Mouse (Mus musculus): ENCODE measurements around the gene Rpusd1. TPM values are rescaled to one million over a fixed set of nuclear protein-coding genes. Genes with fewer than 3 reads are reported as not detected.

The Rpusd1 gene
- polyA plus RNA-seq, 1 experiment from 2014 or later: 26.0 TPM

- Histone ChIP-seq H3K4me1 (peaks cover under 1% of the 10 kb centered on the region; the same call in 1 of the 2 replicates), H3K27me3 (no peaks in the 10 kb centered on the region), H3K36me3 (no peaks in the 10 kb centered on the region), H3K4me3 (replicated peaks) (no peak overlapping the region), H3K9me3 (replicated peaks) (no peaks in the 10 kb centered on the region), H3K9ac (no peak overlapping the region), H3K27ac (replicated peaks) (no peak overlapping the region), H3K4me2 (replicated peaks) (no peak overlapping the region)
- 75% methylated on average over 9 of the region's 9 CpGs for WGBS
- ATAC-seq (ENCODE audit: insufficient number of reproducible peaks, low FRiP score, low TSS enrichment, low read depth): no peak
These were observed 29.1 kb downstream of the Rpusd1 start for GRCm38 (mm10) chr17:25756378-25757242.

DNA sequence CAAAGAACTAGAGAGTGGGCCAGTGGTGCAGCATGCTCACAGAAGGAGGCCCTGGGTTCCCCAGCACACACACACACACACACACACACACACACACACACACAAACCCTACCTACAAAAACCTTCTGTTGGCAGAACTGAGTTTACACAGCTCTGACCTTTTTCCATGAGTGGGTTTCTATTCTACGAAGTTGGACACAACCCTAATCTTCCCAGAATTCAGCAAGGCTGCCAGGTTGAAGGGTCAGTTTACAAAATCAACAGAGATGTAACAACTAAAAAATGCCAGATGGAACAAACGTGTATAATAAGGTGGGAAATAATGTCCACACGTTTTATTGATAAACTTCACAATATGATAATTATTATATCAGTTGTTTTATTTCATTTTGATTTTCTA, 30.2 kb downstream of the Rpusd1 start:
- Histone ChIP-seq H3K9ac (no peak overlapping the region), H3K9me3 (replicated peaks) (no peaks in the 10 kb centered on the region), H3K4me1 (no peaks in the 10 kb centered on the region), H3K4me2 (replicated peaks) (no peak overlapping the region), H3K4me3 (replicated peaks) (no peak overlapping the region), H3K27me3 (no peaks in the 10 kb centered on the region), H3K27ac (replicated peaks) (no peak overlapping the region), H3K36me3 (no peaks in the 10 kb centered on the region)
- WGBS: 56% methylated on average over 3 of the region's 3 CpGs
- ATAC-seq (ENCODE audit: insufficient number of reproducible peaks, low FRiP score, low TSS enrichment, low read depth): no peak

- Histone ChIP-seq H3K4me1 (no peaks in the 10 kb centered on the region), H3K9ac (no peak overlapping the region), H3K27ac (replicated peaks) (no peak overlapping the region), H3K9me3 (replicated peaks) (no peaks in the 10 kb centered on the region), H3K4me3 (replicated peaks) (no peak overlapping the region), H3K27me3 (no peaks in the 10 kb centered on the region), H3K36me3 (no peaks in the 10 kb centered on the region), H3K4me2 (replicated peaks) (no peak overlapping the region)
- WGBS: 69% methylated on average over 8 of the region's 8 CpGs
- ATAC-seq (ENCODE audit: insufficient number of reproducible peaks, low FRiP score, low TSS enrichment, low read depth): no peak
These were observed 32.7 kb downstream of the Rpusd1 start for GRCm38 (mm10) chr17:25760148-25760547.

- Histone ChIP-seq H3K27ac (replicated peaks) (no peak overlapping the region), H3K36me3 (no peaks in the 10 kb centered on the region), H3K4me3 (replicated peaks) (no peak overlapping the region), H3K4me2 (replicated peaks) (no peak overlapping the region), H3K9ac (no peak overlapping the region), H3K27me3 (no peaks in the 10 kb centered on the region), H3K9me3 (replicated peaks) (no peaks in the 10 kb centered on the region), H3K4me1 (no peaks in the 10 kb centered on the region)
- WGBS: 33% methylated on average over 4 of the region's 4 CpGs
- no peak for ATAC-seq (ENCODE audit: insufficient number of reproducible peaks, low FRiP score, low TSS enrichment, low read depth)
These were observed 34.1 kb downstream of the Rpusd1 start for GRCm38 (mm10) chr17:25761561-25761970.

- Histone ChIP-seq H3K4me1 (no peaks in the 10 kb centered on the region), H3K4me3 (replicated peaks) (no peak overlapping the region), H3K27ac (replicated peaks) (no peak overlapping the region), H3K27me3 (peaks cover 4% of the 10 kb centered on the region; the same call in 1 of the 2 replicates), H3K9ac (no peak overlapping the region), H3K36me3 (no peaks in the 10 kb centered on the region), H3K4me2 (replicated peaks) (no peak overlapping the region), H3K9me3 (replicated peaks) (no peaks in the 10 kb centered on the region)
- WGBS: 40% methylated on average over 3 of the region's 3 CpGs
- no peak for ATAC-seq (ENCODE audit: insufficient number of reproducible peaks, low FRiP score, low TSS enrichment, low read depth)
These were observed 35.1 kb downstream of the Rpusd1 start for GRCm38 (mm10) chr17:25762591-25762990.

GRCm38 (mm10) chr17:25765886-25766285, 38.4 kb downstream of the Rpusd1 start:
- Histone ChIP-seq H3K4me1 (no peaks in the 10 kb centered on the region), H3K4me2 (replicated peaks) (no peak overlapping the region), H3K9me3 (replicated peaks) (no peaks in the 10 kb centered on the region), H3K27me3 (peaks cover 8% of the 10 kb centered on the region; the same call in 1 of the 2 replicates), H3K27ac (replicated peaks) (no peak overlapping the region), H3K9ac (no peak overlapping the region), H3K4me3 (replicated peaks) (no peak overlapping the region), H3K36me3 (no peaks in the 10 kb centered on the region)
- ATAC-seq (ENCODE audit: insufficient number of reproducible peaks, low FRiP score, low TSS enrichment, low read depth): peak; percentile 76
- WGBS: 33% methylated on average over 5 of the region's 5 CpGs

- Histone ChIP-seq H3K36me3 (no peaks in the 10 kb centered on the region), H3K4me1 (peaks cover 3% of the 10 kb centered on the region), H3K9ac (no peak overlapping the region), H3K27ac (replicated peaks) (no peak overlapping the region), H3K9me3 (replicated peaks) (no peaks in the 10 kb centered on the region), H3K27me3 (peaks cover 8% of the 10 kb centered on the region; the same call in 1 of the 2 replicates), H3K4me3 (replicated peaks) (no peak overlapping the region), H3K4me2 (replicated peaks) (no peak overlapping the region)
- ATAC-seq (ENCODE audit: insufficient number of reproducible peaks, low FRiP score, low TSS enrichment, low read depth): no peak
- WGBS: 27% methylated on average over 9 of the region's 9 CpGs
These were observed 41.9 kb downstream of the Rpusd1 start for GRCm38 (mm10) chr17:25769331-25769730.

GRCm38 (mm10) chr17:25773549-25774120, 46.2 kb downstream of the Rpusd1 start, which contains the start of gene Narfl:
TSS of gene Narfl (plus strand) at chr17:25773776.
- ATAC-seq (ENCODE audit: insufficient number of reproducible peaks, low FRiP score, low TSS enrichment, low read depth): peak; percentile 79
- Histone ChIP-seq H3K36me3 (peaks cover 16% of the 10 kb centered on the region), H3K4me3 (replicated peaks) (peak within 1 kb of the TSS; percentile 69), H3K4me1 (peaks cover 7% of the 10 kb centered on the region), H3K4me2 (replicated peaks) (peak within 1 kb of the TSS; percentile 72), H3K9ac (peak within 1 kb of the TSS; percentile 69), H3K9me3 (replicated peaks) (no peaks in the 10 kb centered on the region), H3K27ac (replicated peaks) (no peak within 1 kb of the TSS), H3K27me3 (no peaks in the 10 kb centered on the region)
- under 1% methylated on average over 37 of the region's 37 CpGs for WGBS

- Histone ChIP-seq H3K27me3 (no peaks in the 10 kb centered on the region), H3K9ac (no peak overlapping the region), H3K27ac (replicated peaks) (no peak overlapping the region), H3K36me3 (peaks cover 30% of the 10 kb centered on the region), H3K4me3 (replicated peaks) (no peak overlapping the region), H3K4me1 (peaks cover 7% of the 10 kb centered on the region), H3K4me2 (replicated peaks) (no peak overlapping the region), H3K9me3 (replicated peaks) (no peaks in the 10 kb centered on the region)
- ATAC-seq (ENCODE audit: insufficient number of reproducible peaks, low FRiP score, low TSS enrichment, low read depth): no peak
- 78% methylated on average over 10 of the region's 10 CpGs for WGBS
These were observed 48.0 kb downstream of the Rpusd1 start for GRCm38 (mm10) chr17:25775318-25776062.

- no peaks in the 10 kb centered on the region for H3K9me3 ChIP-seq (replicated peaks)
- H3K27me3 ChIP-seq: no peaks in the 10 kb centered on the region
- no peak for ATAC-seq (ENCODE audit: insufficient number of reproducible peaks, low FRiP score, low TSS enrichment, low read depth)
- peaks cover 53% of the 10 kb centered on the region for H3K36me3 ChIP-seq
- H3K27ac ChIP-seq (replicated peaks): no peak overlapping the region
- H3K9ac ChIP-seq: no peak overlapping the region
- 93% methylated on average over 5 of the region's 5 CpGs for WGBS
- H3K4me1 ChIP-seq: peaks cover 10% of the 10 kb centered on the region
- no peak overlapping the region for H3K4me2 ChIP-seq (replicated peaks)
- H3K4me3 ChIP-seq (replicated peaks): no peak overlapping the region
These were observed 50.5 kb downstream of the Rpusd1 start for GRCm38 (mm10) chr17:25777948-25778347.
